Mouse (Mus musculus) kidney, adult 8-10 months (tissue): ENCODE measurements around the gene Sh3bgrl.
"Not testable (repeated sequence)": the region's sequence is repeated elsewhere in the genome, so short reads cannot be mapped to it uniquely, and the experiment has no call there.

Experiments
- DNase-seq, 2 experiments: peaks; one replicate each; pipeline ENCODE4 v3.0.0; 2022

Sh3bgrl gene

DNA sequence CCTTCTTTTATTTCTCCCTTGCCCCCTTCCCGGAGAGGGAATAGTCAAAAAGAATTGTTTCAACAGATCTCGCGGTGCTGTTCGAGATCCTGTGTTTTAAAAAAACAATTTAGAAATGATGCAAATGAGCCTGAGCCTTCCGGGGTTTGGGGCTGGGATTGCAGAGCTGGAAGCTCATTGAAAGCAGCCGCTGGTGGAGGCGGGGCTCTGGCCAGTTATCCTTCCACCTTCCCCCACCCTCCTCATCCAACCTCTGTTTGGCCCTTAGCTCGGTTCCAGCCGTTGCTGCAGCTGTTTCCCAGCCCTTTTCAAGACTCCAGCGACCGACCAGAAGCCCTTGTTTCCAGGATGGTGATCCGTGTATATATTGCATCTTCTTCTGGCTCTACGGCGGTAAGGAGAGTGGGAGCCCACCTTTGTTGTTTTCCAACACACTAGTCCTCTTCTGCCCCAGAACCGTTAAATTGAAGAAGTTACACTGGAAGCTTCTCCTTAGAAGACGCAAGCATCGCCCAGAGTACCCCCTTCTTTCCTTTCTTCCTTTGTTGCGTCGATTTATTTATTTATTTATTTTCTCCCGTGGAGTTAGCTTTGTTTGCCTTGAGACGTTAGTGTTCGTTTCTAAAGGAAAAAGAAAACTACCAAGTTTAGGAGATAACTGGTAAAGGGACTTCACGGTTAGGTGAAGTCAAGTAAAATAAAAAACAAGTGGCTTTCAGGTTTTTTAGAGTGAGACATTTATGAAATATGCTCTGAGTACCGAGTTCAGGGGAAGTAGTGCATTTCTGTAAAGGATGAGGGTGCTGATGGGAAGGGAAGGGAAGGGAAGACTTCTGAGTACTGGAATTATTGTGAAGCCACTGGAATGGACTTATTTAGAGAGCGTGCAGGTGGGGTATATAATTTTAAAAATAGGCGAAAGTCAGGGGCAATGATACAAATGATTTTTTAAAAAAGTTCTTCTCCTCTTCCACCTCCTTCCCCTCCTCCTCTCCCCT is at the start of gene Sh3bgrl:
Gene Sh3bgrl (plus strand): TSS at position 121 of the 998 bp plus-strand sequence.
- DNase-seq: peak; percentile 72 to 79

DNA sequence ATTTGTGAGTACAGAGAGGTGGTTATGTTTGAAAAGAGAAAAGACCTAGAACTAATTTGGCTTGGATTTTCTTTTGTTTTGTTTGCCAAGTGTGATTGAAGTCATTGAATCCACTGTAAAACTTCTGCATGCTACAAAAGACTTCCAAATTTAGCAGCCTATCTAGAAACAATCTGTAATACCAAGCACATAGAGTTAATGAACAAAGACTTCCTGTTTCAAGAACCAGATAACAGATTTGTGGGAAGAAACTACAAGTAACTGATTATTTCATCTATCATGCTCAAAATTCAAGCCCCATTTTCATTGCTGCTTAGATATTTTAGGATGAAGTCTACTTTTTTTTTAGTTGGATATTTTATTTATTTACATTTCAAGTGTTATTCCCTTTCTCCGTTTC is 47.4 kb upstream of the Sh3bgrl start:
- DNase-seq: no peak

DNA sequence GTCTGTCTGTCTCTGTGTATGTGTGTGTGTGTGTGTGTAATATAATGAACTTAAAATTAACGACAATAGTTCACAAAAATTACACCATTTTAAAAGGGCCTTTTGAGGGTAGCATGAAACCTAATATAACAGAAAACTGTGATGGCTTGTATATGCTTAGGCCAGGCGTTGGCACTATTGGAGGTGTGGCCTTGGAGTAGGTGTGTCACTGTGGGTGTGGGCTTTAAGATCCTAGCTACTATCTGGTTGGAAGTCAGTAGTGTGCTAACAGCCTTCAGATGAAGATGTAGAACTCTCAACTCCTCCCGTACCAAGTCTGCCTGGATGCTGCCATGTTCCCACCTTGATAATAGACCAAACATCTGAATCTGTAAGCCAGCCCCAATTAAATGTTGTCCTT is 23.4 kb upstream of the Sh3bgrl start:
- DNase-seq: no peak

- DNase-seq: no peak
These were observed 19.4 kb upstream of the Sh3bgrl start for GRCm38 (mm10) chrX:109075716-109076115.

- peak; percentile 8 to 10 for DNase-seq
These were observed 18.8 kb upstream of the Sh3bgrl start for GRCm38 (mm10) chrX:109076355-109076754.

DNA sequence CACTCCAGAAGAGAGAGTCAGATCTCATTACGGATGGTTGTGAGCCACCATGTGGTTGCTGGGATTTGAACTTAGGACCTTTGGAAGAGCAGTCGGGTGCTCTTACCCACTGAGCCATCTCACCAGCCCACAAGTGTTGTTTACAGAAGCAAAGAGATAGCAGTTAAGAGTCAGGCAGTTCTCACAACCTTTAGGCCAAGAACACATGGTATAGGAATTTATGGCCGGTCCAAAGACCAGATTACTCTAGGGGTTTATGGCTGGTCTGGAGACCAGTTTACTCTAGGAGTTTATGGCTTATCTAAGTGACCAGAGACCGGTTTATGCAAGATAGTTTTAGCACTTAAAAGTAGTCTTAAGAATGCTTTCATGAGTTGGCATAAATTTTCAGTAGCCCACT is 15.8 kb upstream of the Sh3bgrl start:
- DNase-seq: not testable (repeated sequence)

- DNase-seq: no peak
These were observed 8.1 kb upstream of the Sh3bgrl start for GRCm38 (mm10) chrX:109087073-109087472.

GRCm38 (mm10) chrX:109094800-109095199 is 365 bp upstream of the Sh3bgrl start:
- DNase-seq: no peak

- DNase-seq: no peak
These were observed 3.3 kb downstream of the Sh3bgrl start for GRCm38 (mm10) chrX:109098511-109098910.

- no peak for DNase-seq
These were observed 5.3 kb downstream of the Sh3bgrl start for GRCm38 (mm10) chrX:109100441-109100840.

GRCm38 (mm10) chrX:109108117-109108805 is 13.1 kb downstream of the Sh3bgrl start:
- no peak for DNase-seq

GRCm38 (mm10) chrX:109112885-109113284 is 17.7 kb downstream of the Sh3bgrl start:
- DNase-seq: no peak

DNA sequence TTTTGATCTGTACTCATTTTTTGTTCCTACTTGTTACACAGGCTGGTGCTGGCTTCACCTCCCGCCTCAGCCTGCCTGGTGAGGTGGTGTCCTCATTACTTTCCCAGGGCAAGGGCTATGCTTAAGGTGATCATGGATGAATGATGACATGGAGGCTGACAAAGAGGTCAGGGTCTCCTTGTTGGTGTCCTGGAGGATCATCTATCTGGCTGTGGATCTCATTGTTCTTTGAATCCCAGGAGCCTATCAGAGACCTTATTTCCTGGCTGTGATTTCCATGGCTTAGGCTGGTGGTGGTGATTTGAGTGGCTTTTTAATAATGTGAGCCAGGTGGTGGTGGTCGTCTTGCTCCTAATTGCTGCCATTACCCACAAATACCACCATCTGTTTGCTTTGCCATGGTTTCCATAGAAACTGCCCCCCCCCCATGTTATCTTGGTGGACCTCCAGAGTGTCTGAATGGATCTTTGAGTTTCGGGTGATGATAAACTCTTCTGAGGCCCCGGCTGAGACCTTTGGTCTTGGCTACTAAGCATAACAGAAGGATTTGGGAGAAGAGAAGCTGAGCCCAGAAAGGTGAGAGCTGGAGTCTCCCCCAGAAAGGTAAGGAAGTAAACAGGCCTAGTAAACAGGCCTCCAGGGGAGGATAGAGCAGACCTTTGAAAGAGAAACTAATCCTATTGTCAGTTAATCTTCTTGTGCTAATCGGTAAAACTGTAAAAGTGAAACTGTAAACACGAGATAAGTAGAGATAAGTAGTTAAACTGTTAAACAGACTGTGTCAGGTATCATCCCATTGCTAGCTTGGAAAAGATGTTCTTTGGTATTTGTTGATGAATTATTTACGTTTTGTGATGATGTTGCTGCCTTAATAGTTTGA is 18.5 kb downstream of the Sh3bgrl start:
- no peak for DNase-seq

- no peak for DNase-seq
These were observed 25.0 kb downstream of the Sh3bgrl start for GRCm38 (mm10) chrX:109119829-109120826.

DNA sequence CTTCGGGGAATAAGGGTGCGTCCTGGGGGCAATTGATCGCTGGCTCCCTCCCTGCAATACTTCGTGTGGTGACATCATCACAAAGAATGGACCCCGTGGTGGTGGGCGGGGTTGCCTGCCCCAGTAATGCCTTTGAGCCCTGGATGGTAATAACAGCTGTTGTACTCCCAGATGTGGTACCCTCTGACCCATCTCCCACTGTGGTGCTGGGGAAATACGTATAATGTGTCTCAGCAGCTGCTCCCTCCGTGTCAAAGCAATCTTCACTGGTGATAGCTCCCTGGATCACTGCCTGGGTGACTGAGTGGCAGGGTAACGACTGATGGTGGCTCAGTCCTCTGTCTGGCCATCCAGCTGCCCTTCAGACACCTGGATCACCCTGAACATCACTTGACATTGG is 26.0 kb downstream of the Sh3bgrl start:
- no peak for DNase-seq

DNA sequence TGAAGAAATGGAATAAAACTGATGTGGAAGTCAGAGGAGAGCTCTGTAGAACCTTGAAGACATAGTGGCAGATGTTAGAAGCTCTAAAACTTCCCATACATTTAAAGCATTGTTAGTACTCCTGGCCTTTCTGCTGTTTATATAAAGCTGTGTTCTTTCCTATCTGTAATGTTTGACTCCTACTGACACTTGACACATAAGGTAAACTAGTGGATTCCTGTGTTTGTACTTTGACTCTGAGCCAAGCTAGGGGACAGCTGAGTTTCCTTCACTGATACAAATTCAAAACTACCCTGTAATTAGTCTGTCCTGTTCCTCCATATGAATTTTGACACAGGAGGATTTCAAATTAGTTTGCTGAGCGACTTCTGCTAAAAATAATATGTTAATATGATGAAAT is 27.5 kb downstream of the Sh3bgrl start:
- no peak for DNase-seq

DNA sequence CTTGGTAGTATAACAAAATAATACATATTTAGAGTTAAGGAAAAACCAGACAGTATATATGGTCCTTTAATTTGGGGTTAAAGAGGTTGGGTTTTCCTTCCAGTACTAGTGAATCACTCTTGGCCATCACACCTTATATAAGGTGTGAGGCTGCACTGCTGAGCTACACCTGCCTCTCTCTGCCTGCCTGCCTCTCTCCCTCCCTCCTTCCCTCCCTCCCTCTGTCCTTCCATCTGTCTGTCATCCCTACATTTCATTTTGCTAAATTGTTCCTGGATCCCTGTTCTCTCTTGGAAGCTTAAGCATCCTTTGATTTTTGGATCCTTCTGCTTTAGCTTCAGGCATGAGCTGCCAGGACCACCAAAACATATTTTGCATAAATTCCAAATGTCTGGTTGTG is 28.6 kb downstream of the Sh3bgrl start:
- DNase-seq: no peak

DNA sequence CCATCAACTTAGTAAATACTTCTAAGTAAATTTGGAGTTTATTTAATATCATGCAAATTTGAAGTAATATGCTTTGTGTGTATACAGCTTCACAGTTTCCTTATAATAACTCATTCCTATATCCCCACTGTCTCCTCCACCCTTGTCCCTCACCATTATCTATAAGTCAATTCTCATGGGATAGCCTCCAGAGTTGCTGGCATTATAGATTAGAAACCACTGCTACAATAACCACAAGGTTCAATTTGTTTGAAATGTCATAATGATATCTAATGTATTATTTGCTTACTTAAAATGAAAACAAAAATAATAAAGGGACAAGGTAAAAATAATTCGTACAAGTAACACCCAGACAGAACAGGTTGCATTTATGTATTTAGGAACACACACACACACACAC is 31.7 kb downstream of the Sh3bgrl start:
- no peak for DNase-seq

DNA sequence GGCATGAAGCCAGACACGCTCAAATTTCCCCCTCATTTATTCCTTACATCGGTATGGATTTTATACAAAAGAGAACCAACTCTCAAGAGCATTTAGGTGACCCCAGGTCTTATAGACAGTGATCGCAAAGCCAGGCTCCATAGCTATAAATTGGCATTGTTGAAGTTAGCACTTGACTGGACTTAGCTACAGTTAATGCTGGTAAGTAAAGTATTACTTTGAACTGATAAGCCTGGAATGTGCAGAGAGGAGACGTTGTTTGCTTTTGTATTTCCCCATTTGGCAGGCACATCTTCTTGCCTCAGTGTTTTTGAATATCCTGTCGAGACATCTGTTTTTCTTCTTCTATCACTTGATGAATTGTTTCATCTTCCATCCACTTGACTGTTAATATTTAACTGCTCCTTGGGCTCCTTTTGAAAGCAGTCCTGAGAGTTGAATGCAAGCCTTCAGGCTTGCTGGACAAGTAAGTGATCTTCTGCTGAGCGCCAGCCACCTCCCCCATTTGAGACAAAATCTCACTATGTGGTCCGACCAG is 32.5 kb downstream of the Sh3bgrl start:
- peak in 1 of 2 experiments; percentile 12 for DNase-seq

GRCm38 (mm10) chrX:109130066-109130465 is 34.9 kb downstream of the Sh3bgrl start:
- DNase-seq: no peak

DNA sequence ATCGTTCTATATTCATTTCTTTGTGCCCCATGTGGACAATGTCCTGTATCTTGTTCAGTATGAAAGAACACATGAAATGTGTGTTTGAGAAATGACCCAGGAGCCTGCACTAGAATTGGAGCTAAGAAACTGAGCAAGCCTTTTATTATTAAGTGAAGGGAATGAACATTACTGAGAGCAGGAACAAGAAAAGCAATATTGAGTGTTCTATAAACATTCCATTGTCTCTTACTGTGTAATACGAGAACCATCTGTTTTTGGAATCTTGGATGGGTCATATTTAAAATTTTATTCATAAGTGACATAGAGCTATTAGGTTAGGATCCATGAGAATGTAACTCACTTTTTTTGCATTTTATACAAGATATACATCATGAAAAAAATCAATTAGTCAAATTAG is 36.7 kb downstream of the Sh3bgrl start:
- no peak for DNase-seq
